Mouse (Mus musculus): ENCODE data around the gene Lyrm4.

GRCm38 (mm10) chr13:35963583-35963982, 153.7 kb downstream of the Lyrm4 start:
- TF ChIP-seq CTCF (IDR thresholded peaks at IDR 0.05; ENCODE audit: borderline replicate concordance, extremely low read depth, insufficient read depth, insufficient read length) = no peak
- no peak for TF ChIP-seq POLR2A (IDR thresholded peaks at IDR 0.05; ENCODE audit: borderline replicate concordance, extremely low read depth, insufficient read depth, insufficient read length, poor library complexity, severe bottlenecking)

Measured in brain, embryonic 14.5 days (tissue).